Mouse (Mus musculus): ENCODE data around the gene Kif18b.

DNA sequence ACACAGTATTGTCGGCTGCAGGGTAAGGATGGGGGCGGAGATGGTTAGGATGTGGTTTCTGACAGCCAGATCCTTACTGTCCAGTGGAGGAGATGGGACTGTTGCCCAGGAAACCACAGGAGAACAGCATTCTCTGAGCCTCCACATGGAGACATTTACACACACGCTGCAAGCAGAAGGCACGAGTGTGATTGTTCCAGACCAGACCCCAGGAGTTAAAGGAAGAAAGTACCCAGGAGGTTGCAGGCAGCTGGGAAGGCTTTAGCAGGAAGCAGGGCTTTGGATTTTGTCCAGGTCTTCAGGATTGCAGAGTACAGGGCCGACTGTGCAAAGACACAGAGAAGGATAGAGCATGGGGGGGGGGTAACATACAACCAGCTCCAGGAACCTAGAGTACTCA is 46.7 kb upstream of the Kif18b start:
- TF ChIP-seq NANOG (IDR thresholded peaks at IDR 0.05; ENCODE audit: borderline replicate concordance, low read length) (no peak), CTCF (conservative IDR thresholded peaks at IDR 0.05; ENCODE audit: low read length) (no peak), POU5F1 (IDR thresholded peaks at IDR 0.05; ENCODE audit: borderline replicate concordance, low read length) (no peak)
